Mouse (Mus musculus): ENCODE data around the gene Unc80.

- TF ChIP-seq CTCF (IDR thresholded peaks at IDR 0.05; ENCODE audit: control insufficient read depth, insufficient read depth, insufficient replicate concordance, low read depth, low read length), result no peak
- TF ChIP-seq POLR2A (IDR thresholded peaks at IDR 0.05; ENCODE audit: control insufficient read depth, low read depth, low read length), result no peak
Observed at GRCm38 (mm10) chr1:66550812-66551211, 82.6 kb downstream of the Unc80 start.

Data from testis, adult 2 months (tissue).